Mouse (Mus musculus): Measurements from ENCODE around the gene Nup93. TPM values are rescaled to one million over a fixed set of nuclear protein-coding genes. Genes with fewer than 3 reads are reported as not detected.
A peak's percentile ranks its signal among the peaks of the same experiment; 100 is the strongest.

Gene Nup93
- polyA plus RNA-seq, 1 experiment from 2014 or later: 28.1 TPM

DNA sequence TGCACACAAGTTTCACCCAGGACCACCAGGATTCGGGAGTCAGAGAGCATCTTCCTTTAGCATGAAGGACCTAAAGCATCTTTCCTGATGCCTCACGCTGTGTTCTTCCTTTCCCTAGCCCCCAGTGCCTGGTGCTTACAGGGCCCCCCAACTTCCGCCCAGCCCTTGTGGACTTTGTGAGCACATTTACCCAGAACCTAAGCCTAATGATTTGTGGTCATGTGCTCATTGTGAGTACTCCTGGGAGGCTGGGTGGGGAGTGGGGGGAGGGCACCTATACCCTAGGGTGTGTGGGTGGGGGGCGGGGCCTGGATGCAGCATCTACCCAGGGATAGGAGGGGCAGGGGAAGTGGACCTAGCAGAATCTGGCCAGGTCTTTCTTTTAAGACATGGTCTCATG lies 131.3 kb downstream of the Nup93 start:
- ATAC-seq (ENCODE audit: low FRiP score, low TSS enrichment) (peak; percentile 35), DNase-seq (ENCODE audit: low spot score) (peak; percentile 57)
- Histone ChIP-seq H3K4me1 (replicated peaks; ENCODE audit: control insufficient read depth, insufficient read depth) (no peaks in the 10 kb centered on the region), H3K9ac (ENCODE audit: low read length) (no peak overlapping the region), H3K4me2 (replicated peaks; ENCODE audit: low read depth) (no peak overlapping the region), H3K36me3 (ENCODE audit: control insufficient read depth, insufficient read depth, low read length) (no peaks in the 10 kb centered on the region), H3K4me3 (ENCODE audit: low read depth, low read length) (no peak overlapping the region), H3K27me3 (ENCODE audit: control insufficient read depth, insufficient read depth, low read length) (no peaks in the 10 kb centered on the region), H3K27ac (replicated peaks) (no peak overlapping the region), H3K9me3 (ENCODE audit: control insufficient read depth, low read length) (no peaks in the 10 kb centered on the region)
- 88% methylated on average over 4 of the region's 4 CpGs for WGBS
- TF ChIP-seq CTCF (IDR thresholded peaks at IDR 0.05; ENCODE audit: low read depth) (no peak), EP300 (optimal IDR thresholded peaks at IDR 0.05) (no peak)

DNA sequence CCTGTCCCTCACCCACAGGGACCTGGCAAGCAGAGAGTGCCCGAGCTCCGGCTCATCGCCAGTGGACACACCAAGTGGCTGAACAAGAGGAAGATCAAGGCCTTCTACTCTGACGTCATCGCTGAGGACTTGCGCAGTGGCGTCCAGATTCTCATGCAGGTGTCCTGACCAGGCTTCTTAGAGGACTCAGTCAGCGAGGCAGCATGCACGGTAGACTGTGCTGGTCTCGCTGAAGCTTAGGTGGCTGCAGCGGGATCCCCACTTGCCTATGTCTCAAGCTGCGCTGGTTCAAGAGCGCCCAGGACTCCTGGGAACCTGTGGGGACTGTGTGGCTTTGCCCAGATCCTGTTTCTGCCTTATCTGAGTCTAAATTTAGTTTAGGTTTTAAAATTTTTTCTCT lies 131.9 kb downstream of the Nup93 start:
- H3K36me3 ChIP-seq (ENCODE audit: control insufficient read depth, insufficient read depth, low read length): no peaks in the 10 kb centered on the region
- WGBS: 90% methylated on average over 13 of the region's 13 CpGs
- 0 out of 2 replicates have a peak overlapping the region, but pooled peaks have one; percentile 6 for H3K27ac ChIP-seq (replicated peaks)
- no peak overlapping the region for H3K4me3 ChIP-seq (ENCODE audit: low read depth, low read length)
- H3K4me2 ChIP-seq (replicated peaks; ENCODE audit: low read depth): no peak overlapping the region
- H3K9me3 ChIP-seq (ENCODE audit: control insufficient read depth, low read length): no peaks in the 10 kb centered on the region
- ATAC-seq (ENCODE audit: low FRiP score, low TSS enrichment) (no peak), DNase-seq (ENCODE audit: low spot score) (no peak)
- TF ChIP-seq CTCF (IDR thresholded peaks at IDR 0.05; ENCODE audit: low read depth) (no peak), EP300 (optimal IDR thresholded peaks at IDR 0.05) (no peak)
- no peaks in the 10 kb centered on the region for H3K27me3 ChIP-seq (ENCODE audit: control insufficient read depth, insufficient read depth, low read length)
- no peaks in the 10 kb centered on the region for H3K4me1 ChIP-seq (replicated peaks; ENCODE audit: control insufficient read depth, insufficient read depth)
- no peak overlapping the region for H3K9ac ChIP-seq (ENCODE audit: low read length)

DNA sequence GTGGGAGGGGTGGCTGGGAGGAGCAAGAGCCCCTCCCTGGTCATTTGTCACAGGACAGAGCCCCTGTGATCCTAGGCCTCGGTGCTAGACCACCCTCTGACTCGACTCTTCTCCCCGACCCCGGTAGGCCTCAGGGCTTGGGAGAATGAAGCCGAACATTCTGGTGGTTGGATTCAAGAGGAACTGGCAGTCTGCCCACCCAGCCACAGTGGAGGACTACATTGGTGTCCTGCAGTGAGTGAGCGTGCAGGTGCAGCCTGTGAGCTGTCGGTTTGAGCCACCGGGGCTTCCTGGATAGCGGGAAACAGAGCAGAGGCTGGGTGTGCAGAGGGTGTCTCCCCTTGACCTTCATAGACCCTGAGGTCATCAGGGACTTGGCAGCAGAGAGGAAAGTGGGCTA lies 134.1 kb downstream of the Nup93 start:
- Histone ChIP-seq H3K4me3 (ENCODE audit: low read depth, low read length) (no peak overlapping the region), H3K27ac (replicated peaks) (no peak overlapping the region), H3K4me1 (replicated peaks; ENCODE audit: control insufficient read depth, insufficient read depth) (no peaks in the 10 kb centered on the region), H3K36me3 (ENCODE audit: control insufficient read depth, insufficient read depth, low read length) (no peaks in the 10 kb centered on the region), H3K27me3 (ENCODE audit: control insufficient read depth, insufficient read depth, low read length) (no peaks in the 10 kb centered on the region), H3K4me2 (replicated peaks; ENCODE audit: low read depth) (no peak overlapping the region), H3K9ac (ENCODE audit: low read length) (no peak overlapping the region), H3K9me3 (ENCODE audit: control insufficient read depth, low read length) (no peaks in the 10 kb centered on the region)
- DNase-seq (ENCODE audit: low spot score) (no peak), ATAC-seq (ENCODE audit: low FRiP score, low TSS enrichment) (no peak)
- no peak for TF ChIP-seq CTCF (IDR thresholded peaks at IDR 0.05; ENCODE audit: low read depth)
- TF ChIP-seq EP300 (optimal IDR thresholded peaks at IDR 0.05): no peak
- WGBS: 49% methylated on average over 9 of the region's 9 CpGs

GRCm38 (mm10) chr8:94354069-94354531 lies 139.7 kb downstream of the Nup93 start:
- H3K27ac ChIP-seq (replicated peaks): peak overlapping the region; percentile 96
- H3K27me3 ChIP-seq (ENCODE audit: control insufficient read depth, insufficient read depth, low read length): no peaks in the 10 kb centered on the region
- 0 out of 2 replicates have a peak overlapping the region, but pooled peaks have one; percentile 8 for H3K4me2 ChIP-seq (replicated peaks; ENCODE audit: low read depth)
- peaks cover 8% of the 10 kb centered on the region; the same call in 1 of the 2 replicates for H3K4me1 ChIP-seq (replicated peaks; ENCODE audit: control insufficient read depth, insufficient read depth)
- peak; percentile 73 for DNase-seq (ENCODE audit: low spot score)
- ATAC-seq (ENCODE audit: low FRiP score, low TSS enrichment): peak; percentile 91
- WGBS: 52% methylated on average over 7 of the region's 7 CpGs
- TF ChIP-seq EP300 (optimal IDR thresholded peaks at IDR 0.05) (peak; percentile 79), CTCF (IDR thresholded peaks at IDR 0.05; ENCODE audit: low read depth) (no peak)
- 0 out of 2 replicates have a peak overlapping the region, but pooled peaks have one; percentile 31 for H3K9ac ChIP-seq (ENCODE audit: low read length)
- H3K36me3 ChIP-seq (ENCODE audit: control insufficient read depth, insufficient read depth, low read length): no peaks in the 10 kb centered on the region
- H3K9me3 ChIP-seq (ENCODE audit: control insufficient read depth, low read length): no peaks in the 10 kb centered on the region
- H3K4me3 ChIP-seq (ENCODE audit: low read depth, low read length): no peak overlapping the region

DNA sequence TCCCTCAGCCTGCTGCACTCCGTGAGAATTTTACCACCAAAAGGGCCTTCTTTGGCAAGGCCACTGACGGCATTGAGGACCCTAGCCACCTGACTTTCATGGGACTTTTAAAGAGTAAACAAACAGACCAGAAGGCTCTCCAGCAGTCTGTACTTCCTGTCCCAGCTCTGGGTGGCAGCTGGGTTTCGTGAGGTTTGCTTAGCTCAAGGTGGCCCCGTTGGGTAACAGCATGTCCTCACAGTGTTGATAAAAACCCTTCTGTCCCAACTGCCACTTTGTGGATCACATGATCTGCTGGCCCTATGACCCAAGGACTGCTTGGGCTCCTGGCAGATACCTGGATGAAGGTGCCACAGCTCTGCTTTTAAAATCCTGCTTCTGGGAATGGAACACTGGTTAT lies 140.2 kb downstream of the Nup93 start:
- peak; percentile 88 for ATAC-seq (ENCODE audit: low FRiP score, low TSS enrichment)
- Histone ChIP-seq H3K4me2 (replicated peaks; ENCODE audit: low read depth) (0 out of 2 replicates have a peak overlapping the region, but pooled peaks have one; percentile 8), H3K36me3 (ENCODE audit: control insufficient read depth, insufficient read depth, low read length) (no peaks in the 10 kb centered on the region), H3K9me3 (ENCODE audit: control insufficient read depth, low read length) (no peaks in the 10 kb centered on the region), H3K4me3 (ENCODE audit: low read depth, low read length) (no peak overlapping the region), H3K27ac (replicated peaks) (peak overlapping the region; percentile 96), H3K27me3 (ENCODE audit: control insufficient read depth, insufficient read depth, low read length) (no peaks in the 10 kb centered on the region), H3K9ac (ENCODE audit: low read length) (0 out of 2 replicates have a peak overlapping the region, but pooled peaks have one; percentile 31), H3K4me1 (replicated peaks; ENCODE audit: control insufficient read depth, insufficient read depth) (peaks cover 8% of the 10 kb centered on the region; the same call in 1 of the 2 replicates)
- DNase-seq (ENCODE audit: low spot score): peak; percentile 80
- 41% methylated on average over 4 of the region's 4 CpGs for WGBS
- TF ChIP-seq CTCF (IDR thresholded peaks at IDR 0.05; ENCODE audit: low read depth) (no peak), EP300 (optimal IDR thresholded peaks at IDR 0.05) (no peak)

- Histone ChIP-seq H3K9me3 (ENCODE audit: control insufficient read depth, low read length) (no peaks in the 10 kb centered on the region), H3K4me1 (replicated peaks; ENCODE audit: control insufficient read depth, insufficient read depth) (peaks cover 8% of the 10 kb centered on the region; the same call in 1 of the 2 replicates), H3K9ac (ENCODE audit: low read length) (no peak overlapping the region), H3K27me3 (ENCODE audit: control insufficient read depth, insufficient read depth, low read length) (no peaks in the 10 kb centered on the region), H3K36me3 (ENCODE audit: control insufficient read depth, insufficient read depth, low read length) (no peaks in the 10 kb centered on the region), H3K27ac (replicated peaks) (no peak overlapping the region), H3K4me3 (ENCODE audit: low read depth, low read length) (no peak overlapping the region), H3K4me2 (replicated peaks; ENCODE audit: low read depth) (no peak overlapping the region)
- ATAC-seq (ENCODE audit: low FRiP score, low TSS enrichment): no peak
- no peak for DNase-seq (ENCODE audit: low spot score)
- TF ChIP-seq CTCF (IDR thresholded peaks at IDR 0.05; ENCODE audit: low read depth) (no peak), EP300 (optimal IDR thresholded peaks at IDR 0.05) (no peak)
- 69% methylated on average over 6 of the region's 6 CpGs for WGBS
Measured at GRCm38 (mm10) chr8:94357220-94357619, 142.9 kb downstream of the Nup93 start.

Measured in stomach, postnatal 0 days (tissue).